Mouse (Mus musculus) forebrain, embryonic 10.5 days (tissue): ENCODE results near the gene Ffar2. TPM values are rescaled to one million over a fixed set of nuclear protein-coding genes. Genes with fewer than 3 reads are reported as not detected.
A peak's percentile ranks its signal among the peaks of the same experiment; 100 is the strongest.

Experiments used
- DNase-seq: peaks from one replicate; pipeline ENCODE4 v3.0.0-alpha.2; 2017; ENCODE audit warnings: low spot score; ENCODE audit errors: extremely low spot score
- H3K27ac ChIP-seq: fragments of 300-500 bp; sonication (generic); 2 replicates; pipeline ENCODE4 v1.5.1; 2016; ENCODE audit warnings: mild to moderate bottlenecking
- H3K27me3 ChIP-seq: fragments of 300-500 bp; sonication (generic); 2 replicates; pipeline ENCODE4 v1.6.1; 2016; ENCODE audit warnings: mild to moderate bottlenecking; ENCODE audit not compliant: poor library complexity, severe bottlenecking
- H3K36me3 ChIP-seq: fragments of 300-500 bp; sonication (generic); replicated peaks from 2 replicates; pipeline ENCODE4 v1.6.1; 2016; ENCODE audit warnings: mild to moderate bottlenecking, moderate library complexity
- H3K4me1 ChIP-seq: fragments of 300-500 bp; sonication (generic); 2 replicates; pipeline ENCODE4 v1.6.1; 2016
- H3K4me3 ChIP-seq: fragments of 300-500 bp; sonication (generic); 2 replicates; pipeline ENCODE4 v1.5.1; 2016; ENCODE audit warnings: mild to moderate bottlenecking, moderate library complexity
- H3K9me3 ChIP-seq: fragments of 300-500 bp; sonication (generic); 2 replicates; pipeline ENCODE4 v1.6.1; 2016; ENCODE audit warnings: mild to moderate bottlenecking, moderate library complexity
- WGBS: fragments of 180-500 bp; shearing (Covaris S2); methylation state at CpG from one replicate; pipeline ENCODE4 v1.1.7; 2016; 5-methylcytosine and 5-hydroxymethylcytosine counted together
- polyA plus RNA-seq: library from polyadenylated mRNA; unstranded; fragments of >200 nt; fragmentation: Nextera tagmentation; extraction: Ambion mirVana; gene quantifications from 2 replicates; pipeline ENCODE4 v1.2.1, GENCODE M21; 2016

Ffar2 gene
- polyA plus RNA-seq, 1 experiment from 2014 or later = not detected

GRCm38 (mm10) chr7:30812291-30812807, 11.2 kb downstream of the Ffar2 start:
- H3K27me3 ChIP-seq = no peaks in the 10 kb centered on the region
- no peak overlapping the region for H3K4me3 ChIP-seq
- no peaks in the 10 kb centered on the region for H3K36me3 ChIP-seq
- H3K9me3 ChIP-seq = no peaks in the 10 kb centered on the region
- peaks cover 6% of the 10 kb centered on the region; the same call in 1 of the 2 replicates for H3K4me1 ChIP-seq
- H3K27ac ChIP-seq = 0 out of 2 replicates have a peak overlapping the region, but pooled peaks have one; percentile 8
- no peak for DNase-seq
- 84% methylated on average over 6 of the region's 6 CpGs for WGBS

DNA sequence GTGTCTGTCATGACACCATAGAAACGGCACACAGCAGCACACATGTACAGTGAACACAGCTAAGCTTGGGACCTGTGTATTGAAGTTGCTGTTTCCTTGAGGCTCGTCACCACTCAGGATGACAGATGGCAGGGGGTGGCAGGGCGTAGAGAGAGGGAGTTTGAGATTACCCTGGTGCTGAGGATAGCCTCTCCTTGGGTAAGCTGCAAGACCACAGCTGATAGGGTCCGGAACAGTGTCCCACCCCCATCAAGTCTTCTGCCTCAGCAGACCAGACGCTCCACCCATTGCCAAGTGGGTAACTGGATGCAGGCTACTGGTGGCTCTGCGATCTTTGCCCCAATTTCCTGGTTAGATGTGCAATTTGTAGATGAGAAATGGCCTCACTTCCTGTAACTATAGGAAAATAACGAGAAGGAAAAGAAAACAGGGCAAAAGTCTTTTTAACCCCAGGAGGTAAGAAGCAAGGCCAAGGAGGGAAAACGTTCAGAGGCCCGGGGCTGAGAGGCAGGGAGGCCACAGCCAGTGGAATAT, 11.8 kb downstream of the Ffar2 start:
- DNase-seq = no peak
- H3K27me3 ChIP-seq = no peaks in the 10 kb centered on the region
- no peaks in the 10 kb centered on the region for H3K36me3 ChIP-seq
- 74% methylated on average over 9 of the region's 9 CpGs for WGBS
- H3K4me3 ChIP-seq = no peak overlapping the region
- 0 out of 2 replicates have a peak overlapping the region, but pooled peaks have one; percentile 8 for H3K27ac ChIP-seq
- no peaks in the 10 kb centered on the region for H3K9me3 ChIP-seq
- peaks cover 6% of the 10 kb centered on the region; the same call in 1 of the 2 replicates for H3K4me1 ChIP-seq

- Histone ChIP-seq H3K36me3 (no peaks in the 10 kb centered on the region), H3K9me3 (no peaks in the 10 kb centered on the region), H3K4me1 (peaks cover 6% of the 10 kb centered on the region; the same call in 1 of the 2 replicates), H3K27ac (no peak overlapping the region), H3K27me3 (no peaks in the 10 kb centered on the region), H3K4me3 (no peak overlapping the region)
- 56% methylated on average over 6 of the region's 6 CpGs for WGBS
- no peak for DNase-seq
These were observed 13.3 kb downstream of the Ffar2 start for GRCm38 (mm10) chr7:30810319-30810718.

DNA sequence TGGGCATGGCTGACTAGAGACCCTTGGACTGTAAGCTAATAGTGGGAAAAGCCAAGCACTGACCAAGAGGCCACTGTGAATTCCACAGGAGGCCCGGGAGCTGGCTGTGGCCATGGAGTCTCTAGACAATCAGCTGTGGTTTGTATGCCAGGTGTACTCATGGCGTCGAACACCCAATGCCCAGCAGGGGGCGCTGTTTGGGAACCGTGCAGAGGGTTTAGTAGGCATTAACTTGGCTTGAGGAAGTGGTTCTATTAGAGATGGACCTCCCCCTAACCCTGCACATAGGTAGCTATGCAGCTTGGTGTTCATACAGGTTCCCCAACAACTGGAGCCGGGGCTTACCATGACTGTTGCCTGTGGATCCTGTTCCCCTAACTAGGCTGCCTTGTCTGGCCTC, 17.7 kb downstream of the Ffar2 start:
- 43% methylated on average over 6 of the region's 6 CpGs for WGBS

DNA sequence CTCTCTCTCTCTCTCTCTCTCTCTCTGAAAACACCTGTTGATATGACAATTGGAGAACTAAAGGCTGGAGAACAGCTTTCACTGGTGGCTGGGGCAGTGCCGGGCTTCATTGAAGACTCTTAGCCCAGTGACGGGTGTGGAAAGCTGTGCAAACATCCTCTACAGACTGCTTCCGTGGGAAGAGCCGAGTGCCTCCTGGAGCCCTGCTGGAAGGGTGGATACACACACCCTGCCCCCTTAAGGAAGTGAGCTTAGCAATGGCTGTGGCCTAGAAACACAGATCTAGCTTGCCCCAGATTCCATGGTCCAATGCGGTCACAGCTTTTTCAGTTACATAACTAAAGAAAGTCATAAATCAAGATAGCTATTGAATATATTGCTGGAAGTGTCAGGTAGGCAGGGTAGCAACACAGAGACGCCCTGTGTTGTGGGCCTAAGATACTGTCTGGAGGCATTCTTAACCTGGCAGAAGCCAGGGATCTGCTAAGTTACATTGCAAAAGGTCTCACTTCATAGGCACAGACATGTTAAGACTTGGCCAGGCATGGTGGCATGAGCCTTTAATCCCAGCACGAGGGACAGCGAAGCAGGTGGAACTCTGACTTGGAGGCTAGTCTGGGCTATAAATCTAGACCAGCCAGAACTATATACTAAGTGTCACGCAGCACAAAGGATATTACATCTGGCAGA, 19.4 kb downstream of the Ffar2 start:
- no peak overlapping the region for H3K27ac ChIP-seq
- no peak for DNase-seq
- H3K4me1 ChIP-seq = no peaks in the 10 kb centered on the region
- no peaks in the 10 kb centered on the region for H3K27me3 ChIP-seq
- 91% methylated on average over 9 of the region's 9 CpGs for WGBS
- peaks cover 15% of the 10 kb centered on the region for H3K9me3 ChIP-seq
- no peaks in the 10 kb centered on the region for H3K36me3 ChIP-seq
- no peak overlapping the region for H3K4me3 ChIP-seq

More for the DNA sequence above, 17.7 kb downstream of the Ffar2 start:
- Histone ChIP-seq H3K27me3 (no peaks in the 10 kb centered on the region), H3K27ac (no peak overlapping the region), H3K9me3 (peaks cover 3% of the 10 kb centered on the region; the same call in 1 of the 2 replicates), H3K36me3 (no peaks in the 10 kb centered on the region), H3K4me1 (no peaks in the 10 kb centered on the region), H3K4me3 (no peak overlapping the region)
- no peak for DNase-seq

DNA sequence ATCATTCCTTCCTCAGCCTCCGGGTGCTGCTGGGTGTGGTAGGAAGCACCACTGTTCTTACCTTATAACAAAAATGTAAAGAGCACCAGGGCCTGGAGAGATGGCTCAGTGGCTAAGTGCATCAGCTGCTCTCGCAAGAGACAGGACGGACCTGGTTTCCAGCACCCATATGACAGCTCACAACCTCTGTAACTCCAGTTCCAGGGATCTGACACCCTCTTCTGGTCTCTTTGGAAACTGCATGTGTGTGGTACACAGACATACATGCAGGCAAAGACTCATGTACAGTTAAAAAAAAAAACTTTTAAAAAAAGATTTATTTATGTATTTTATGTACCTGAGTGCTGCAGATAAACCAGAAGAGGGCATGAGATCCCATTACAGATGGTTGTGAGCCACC, 20.3 kb downstream of the Ffar2 start:
- peaks cover 15% of the 10 kb centered on the region for H3K9me3 ChIP-seq
- no peaks in the 10 kb centered on the region for H3K4me1 ChIP-seq
- no peak overlapping the region for H3K27ac ChIP-seq
- no peak for DNase-seq
- H3K36me3 ChIP-seq = no peaks in the 10 kb centered on the region
- no peaks in the 10 kb centered on the region for H3K27me3 ChIP-seq
- WGBS = 94% methylated on average over 3 of the region's 3 CpGs
- H3K4me3 ChIP-seq = no peak overlapping the region

- DNase-seq = no peak
- Histone ChIP-seq H3K36me3 (no peaks in the 10 kb centered on the region), H3K4me3 (no peak overlapping the region), H3K27ac (no peak overlapping the region), H3K4me1 (no peaks in the 10 kb centered on the region), H3K9me3 (peaks cover 15% of the 10 kb centered on the region), H3K27me3 (no peaks in the 10 kb centered on the region)
These were observed 22.9 kb downstream of the Ffar2 start for GRCm38 (mm10) chr7:30800653-30801052.

- H3K9me3 ChIP-seq = peaks cover 12% of the 10 kb centered on the region
- 91% methylated on average over 1 of the region's 1 CpGs for WGBS
- H3K27ac ChIP-seq = no peak overlapping the region
- no peaks in the 10 kb centered on the region for H3K4me1 ChIP-seq
- H3K27me3 ChIP-seq = no peaks in the 10 kb centered on the region
- no peak overlapping the region for H3K4me3 ChIP-seq
- no peaks in the 10 kb centered on the region for H3K36me3 ChIP-seq
- DNase-seq = no peak
These were observed 26.8 kb downstream of the Ffar2 start for GRCm38 (mm10) chr7:30796790-30797189.

- no peak overlapping the region for H3K4me3 ChIP-seq
- no peak overlapping the region for H3K27ac ChIP-seq
- DNase-seq = no peak
- no peaks in the 10 kb centered on the region for H3K4me1 ChIP-seq
- no peaks in the 10 kb centered on the region for H3K36me3 ChIP-seq
- H3K9me3 ChIP-seq = peaks cover 5% of the 10 kb centered on the region; the same call in 1 of the 2 replicates
- H3K27me3 ChIP-seq = no peaks in the 10 kb centered on the region
These were observed 28.7 kb downstream of the Ffar2 start for GRCm38 (mm10) chr7:30794921-30795320.

- Histone ChIP-seq H3K36me3 (no peaks in the 10 kb centered on the region), H3K27ac (no peak overlapping the region), H3K4me3 (no peak overlapping the region), H3K4me1 (peaks cover 7% of the 10 kb centered on the region), H3K9me3 (no peaks in the 10 kb centered on the region), H3K27me3 (peaks cover 21% of the 10 kb centered on the region; the same call in 1 of the 2 replicates)
- WGBS = 28% methylated on average over 9 of the region's 9 CpGs
- no peak for DNase-seq
These were observed 31.7 kb downstream of the Ffar2 start for GRCm38 (mm10) chr7:30791921-30792320.

DNA sequence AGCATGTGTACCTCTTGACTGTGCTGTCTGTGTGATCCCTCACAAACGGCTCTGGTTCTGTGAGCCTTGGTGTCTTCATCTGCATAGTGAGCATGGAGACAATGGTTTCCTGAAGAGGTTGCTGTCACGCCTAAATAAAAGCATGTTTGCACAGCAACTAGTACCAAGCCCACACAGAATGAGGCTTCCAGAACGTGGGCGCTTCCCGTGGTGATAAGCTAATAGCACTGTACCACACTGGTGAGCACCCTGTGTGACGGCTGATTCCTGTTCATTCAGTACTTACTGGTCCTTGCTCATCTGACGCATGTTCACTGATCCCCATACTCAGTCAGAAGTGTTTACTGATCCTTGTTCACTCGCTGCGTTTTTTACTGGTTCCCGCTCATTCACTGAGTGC, 33.4 kb downstream of the Ffar2 start:
- peaks cover 23% of the 10 kb centered on the region; the same call in 1 of the 2 replicates for H3K27me3 ChIP-seq
- 84% methylated on average over 10 of the region's 10 CpGs for WGBS
- H3K36me3 ChIP-seq = no peaks in the 10 kb centered on the region
- peaks cover 21% of the 10 kb centered on the region for H3K4me1 ChIP-seq
- no peak overlapping the region for H3K4me3 ChIP-seq
- no peak for DNase-seq
- H3K9me3 ChIP-seq = no peaks in the 10 kb centered on the region
- H3K27ac ChIP-seq = no peak overlapping the region

- H3K36me3 ChIP-seq = no peaks in the 10 kb centered on the region
- 45% methylated on average over 15 of the region's 15 CpGs for WGBS
- H3K4me3 ChIP-seq = no peak within 1 kb of the TSS
- no peak within 1 kb of the TSS for H3K27ac ChIP-seq
- DNase-seq = no peak
- no peaks in the 10 kb centered on the region for H3K9me3 ChIP-seq
- peaks cover 23% of the 10 kb centered on the region; the same call in 1 of the 2 replicates for H3K27me3 ChIP-seq
- peaks cover 23% of the 10 kb centered on the region for H3K4me1 ChIP-seq
These were observed 36.1 kb downstream of the Ffar2 start, which contains the start of gene Krtdap for GRCm38 (mm10) chr7:30787377-30788022. Gene Krtdap (plus strand): TSS chr7:30787896.
